Mouse (Mus musculus) lung, postnatal 10 days (tissue): Measurements from ENCODE around the gene Parp16.
"Not testable (repeated sequence)": the region's sequence is repeated elsewhere in the genome, so short reads cannot be mapped to it uniquely, and the experiment has no call there.

Experiments
- DNase-seq: peaks from one replicate; pipeline ENCODE4 v3.0.0; 2021

Gene Parp16

GRCm38 (mm10) chr9:65247502-65248376 lies 52.6 kb downstream of the Parp16 start:
- peak; percentile 48 for DNase-seq

- DNase-seq = peak; percentile 54
These were observed 53.2 kb downstream of the Parp16 start for GRCm38 (mm10) chr9:65248377-65248690.

GRCm38 (mm10) chr9:65252026-65252425 lies 56.9 kb downstream of the Parp16 start:
- no peak for DNase-seq

GRCm38 (mm10) chr9:65255906-65256600 lies 60.9 kb downstream of the Parp16 start:
- DNase-seq = no peak

- DNase-seq = no peak
These were observed 62.2 kb downstream of the Parp16 start for GRCm38 (mm10) chr9:65257218-65257910.

- DNase-seq = no peak
These were observed 64.2 kb downstream of the Parp16 start for GRCm38 (mm10) chr9:65259366-65259765.

- DNase-seq = peak; percentile 23
These were observed 66.6 kb downstream of the Parp16 start for GRCm38 (mm10) chr9:65261591-65262230.

- no peak for DNase-seq
These were observed 67.5 kb downstream of the Parp16 start for GRCm38 (mm10) chr9:65262641-65263120.

GRCm38 (mm10) chr9:65264959-65265358 lies 69.8 kb downstream of the Parp16 start, which contains the start of gene Cilp:
Cilp (plus strand) TSS chr9:65265180.
- peak; percentile 43 for DNase-seq

GRCm38 (mm10) chr9:65267742-65268515 lies 72.8 kb downstream of the Parp16 start:
- no peak for DNase-seq

- no peak for DNase-seq
These were observed 78.1 kb downstream of the Parp16 start for GRCm38 (mm10) chr9:65273048-65273809.

- DNase-seq = no peak
These were observed 78.7 kb downstream of the Parp16 start for GRCm38 (mm10) chr9:65273873-65274272.

GRCm38 (mm10) chr9:65274851-65275250 lies 79.7 kb downstream of the Parp16 start:
- not testable (repeated sequence) for DNase-seq

GRCm38 (mm10) chr9:65275810-65276530 lies 80.8 kb downstream of the Parp16 start:
- no peak for DNase-seq

- peak; percentile 61 for DNase-seq
These were observed 86.5 kb downstream of the Parp16 start for GRCm38 (mm10) chr9:65281536-65282151.

GRCm38 (mm10) chr9:65283301-65283700 lies 88.1 kb downstream of the Parp16 start:
- DNase-seq = peak; percentile 75

GRCm38 (mm10) chr9:65288252-65288651 lies 93.1 kb downstream of the Parp16 start:
- not testable (repeated sequence) for DNase-seq
